Mouse (Mus musculus): ENCODE results near the gene Rapgefl1. TPM values are rescaled to one million over a fixed set of nuclear protein-coding genes. Genes with fewer than 3 reads are reported as not detected.

Gene Rapgefl1
- polyA plus RNA-seq, 1 experiment from 2014 or later = 1.1 TPM

GRCm38 (mm10) chr11:98863028-98863750 is 26.6 kb downstream of the Rapgefl1 start, which contains the start of gene Wipf2:
TSS of gene Wipf2 (plus strand) at chr11:98863638.
- Histone ChIP-seq H3K9ac (replicated peaks; ENCODE audit: low read depth) (peak within 1 kb of the TSS; percentile 48), H3K4me2 (replicated peaks; ENCODE audit: low read depth, low read length) (peak within 1 kb of the TSS; percentile 69), H3K9me3 (ENCODE audit: low read length) (no peaks in the 10 kb centered on the region), H3K4me3 (ENCODE audit: low read depth, low read length) (peak within 1 kb of the TSS; percentile 73), H3K27ac (ENCODE audit: low read length) (peak within 1 kb of the TSS; percentile 91), H3K27me3 (replicated peaks; ENCODE audit: insufficient read depth, low read length) (no peaks in the 10 kb centered on the region), H3K36me3 (ENCODE audit: insufficient read depth, low read length) (peaks cover 6% of the 10 kb centered on the region), H3K4me1 (ENCODE audit: insufficient read depth, low read depth, low read length) (peaks cover 3% of the 10 kb centered on the region; the same call in 1 of the 2 replicates)
- TF ChIP-seq CTCF (IDR thresholded peaks at IDR 0.05) (peak; percentile 83), EP300 (IDR thresholded peaks at IDR 0.05) (no peak)
- DNase-seq (ENCODE audit: low spot score) = peak; percentile 98
- WGBS = 5% methylated on average over 41 of the region's 41 CpGs
- ATAC-seq = peak; percentile 93

GRCm38 (mm10) chr11:98863751-98864429 is 27.3 kb downstream of the Rapgefl1 start:
- peak; percentile 59 for ATAC-seq
- Histone ChIP-seq H3K4me2 (replicated peaks; ENCODE audit: low read depth, low read length) (peak overlapping the region; percentile 69), H3K9me3 (ENCODE audit: low read length) (no peaks in the 10 kb centered on the region), H3K4me3 (ENCODE audit: low read depth, low read length) (peak overlapping the region; percentile 73), H3K27ac (ENCODE audit: low read length) (peak overlapping the region; percentile 91), H3K9ac (replicated peaks; ENCODE audit: low read depth) (peak overlapping the region; percentile 48), H3K4me1 (ENCODE audit: insufficient read depth, low read depth, low read length) (peaks cover 3% of the 10 kb centered on the region; the same call in 1 of the 2 replicates), H3K36me3 (ENCODE audit: insufficient read depth, low read length) (peaks cover 6% of the 10 kb centered on the region), H3K27me3 (replicated peaks; ENCODE audit: insufficient read depth, low read length) (no peaks in the 10 kb centered on the region)
- under 1% methylated on average over 34 of the region's 39 CpGs for WGBS
- peak; percentile 78 for DNase-seq (ENCODE audit: low spot score)
- TF ChIP-seq CTCF (IDR thresholded peaks at IDR 0.05) (no peak), EP300 (IDR thresholded peaks at IDR 0.05) (no peak)

GRCm38 (mm10) chr11:98867293-98867692 is 30.7 kb downstream of the Rapgefl1 start:
- H3K27ac ChIP-seq (ENCODE audit: low read length) = no peak overlapping the region
- no peak overlapping the region for H3K4me3 ChIP-seq (ENCODE audit: low read depth, low read length)
- peaks cover 3% of the 10 kb centered on the region; the same call in 1 of the 2 replicates for H3K4me1 ChIP-seq (ENCODE audit: insufficient read depth, low read depth, low read length)
- no peak overlapping the region for H3K4me2 ChIP-seq (replicated peaks; ENCODE audit: low read depth, low read length)
- ATAC-seq (no peak), DNase-seq (ENCODE audit: low spot score) (no peak)
- H3K9ac ChIP-seq (replicated peaks; ENCODE audit: low read depth) = no peak overlapping the region
- no peak for TF ChIP-seq EP300 (IDR thresholded peaks at IDR 0.05)
- no peak for TF ChIP-seq CTCF (IDR thresholded peaks at IDR 0.05)
- H3K27me3 ChIP-seq (replicated peaks; ENCODE audit: insufficient read depth, low read length) = no peaks in the 10 kb centered on the region
- 88% methylated on average over 12 of the region's 12 CpGs for WGBS
- H3K36me3 ChIP-seq (ENCODE audit: insufficient read depth, low read length) = peaks cover 6% of the 10 kb centered on the region
- H3K9me3 ChIP-seq (ENCODE audit: low read length) = no peaks in the 10 kb centered on the region

- Histone ChIP-seq H3K9me3 (ENCODE audit: low read length) (no peaks in the 10 kb centered on the region), H3K4me3 (ENCODE audit: low read depth, low read length) (no peak overlapping the region), H3K9ac (replicated peaks; ENCODE audit: low read depth) (no peak overlapping the region), H3K27ac (ENCODE audit: low read length) (0 out of 2 replicates have a peak overlapping the region, but pooled peaks have one; percentile 47), H3K4me2 (replicated peaks; ENCODE audit: low read depth, low read length) (no peak overlapping the region), H3K27me3 (replicated peaks; ENCODE audit: insufficient read depth, low read length) (no peaks in the 10 kb centered on the region), H3K36me3 (ENCODE audit: insufficient read depth, low read length) (peaks cover 6% of the 10 kb centered on the region), H3K4me1 (ENCODE audit: insufficient read depth, low read depth, low read length) (no peaks in the 10 kb centered on the region; the same call in 1 of the 2 replicates)
- TF ChIP-seq EP300 (IDR thresholded peaks at IDR 0.05) = no peak
- no peak for TF ChIP-seq CTCF (IDR thresholded peaks at IDR 0.05)
- WGBS = 84% methylated on average over 8 of the region's 8 CpGs
- no peak for ATAC-seq
- DNase-seq (ENCODE audit: low spot score) = no peak
Measured at GRCm38 (mm10) chr11:98869906-98870305, 33.3 kb downstream of the Rapgefl1 start.

GRCm38 (mm10) chr11:98870791-98871190 is 34.2 kb downstream of the Rapgefl1 start:
- Histone ChIP-seq H3K9ac (replicated peaks; ENCODE audit: low read depth) (no peak overlapping the region), H3K4me2 (replicated peaks; ENCODE audit: low read depth, low read length) (no peak overlapping the region), H3K27me3 (replicated peaks; ENCODE audit: insufficient read depth, low read length) (no peaks in the 10 kb centered on the region), H3K4me1 (ENCODE audit: insufficient read depth, low read depth, low read length) (no peaks in the 10 kb centered on the region; the same call in 1 of the 2 replicates), H3K9me3 (ENCODE audit: low read length) (no peaks in the 10 kb centered on the region), H3K27ac (ENCODE audit: low read length) (peak overlapping the region; percentile 69), H3K4me3 (ENCODE audit: low read depth, low read length) (no peak overlapping the region), H3K36me3 (ENCODE audit: insufficient read depth, low read length) (peaks cover 6% of the 10 kb centered on the region)
- 62% methylated on average over 5 of the region's 5 CpGs for WGBS
- ATAC-seq (peak; percentile 69), DNase-seq (ENCODE audit: low spot score) (peak; percentile 84)
- TF ChIP-seq EP300 (IDR thresholded peaks at IDR 0.05) (no peak), CTCF (IDR thresholded peaks at IDR 0.05) (no peak)

GRCm38 (mm10) chr11:98871416-98871815 is 34.8 kb downstream of the Rapgefl1 start:
- Histone ChIP-seq H3K4me2 (replicated peaks; ENCODE audit: low read depth, low read length) (no peak overlapping the region), H3K4me3 (ENCODE audit: low read depth, low read length) (no peak overlapping the region), H3K4me1 (ENCODE audit: insufficient read depth, low read depth, low read length) (no peaks in the 10 kb centered on the region; the same call in 1 of the 2 replicates), H3K36me3 (ENCODE audit: insufficient read depth, low read length) (peaks cover 6% of the 10 kb centered on the region), H3K9ac (replicated peaks; ENCODE audit: low read depth) (no peak overlapping the region), H3K9me3 (ENCODE audit: low read length) (no peaks in the 10 kb centered on the region), H3K27me3 (replicated peaks; ENCODE audit: insufficient read depth, low read length) (no peaks in the 10 kb centered on the region), H3K27ac (ENCODE audit: low read length) (peak overlapping the region; percentile 69)
- ATAC-seq (no peak), DNase-seq (ENCODE audit: low spot score) (no peak)
- TF ChIP-seq EP300 (IDR thresholded peaks at IDR 0.05) (no peak), CTCF (IDR thresholded peaks at IDR 0.05) (no peak)
- 67% methylated on average over 4 of the region's 4 CpGs for WGBS

Measured in lung, postnatal 0 days (tissue).